Mouse (Mus musculus) inflammation-experienced regulatory T-cells, adult 6 months (primary cell): ENCODE measurements around the gene Apobec2. TPM values are rescaled to one million over a fixed set of nuclear protein-coding genes. Genes with fewer than 3 reads are reported as not detected.
A peak's percentile ranks its signal among the peaks of the same experiment; 100 is the strongest.

ENCODE experiments used
- ATAC-seq: one replicate; pipeline ENCODE4 v1.8.0; 2017
- polyA plus RNA-seq, 3 experiments: library from polyadenylated mRNA; unstranded; fragments of 100-300 nt; shearing (Covaris generic); gene quantifications; one replicate each; pipeline ENCODE4 v1.2.1; 2017

Apobec2 gene
- polyA plus RNA-seq, 3 experiments from 2014 or later: 1.8 to 5.7 (median 2.2) TPM

DNA sequence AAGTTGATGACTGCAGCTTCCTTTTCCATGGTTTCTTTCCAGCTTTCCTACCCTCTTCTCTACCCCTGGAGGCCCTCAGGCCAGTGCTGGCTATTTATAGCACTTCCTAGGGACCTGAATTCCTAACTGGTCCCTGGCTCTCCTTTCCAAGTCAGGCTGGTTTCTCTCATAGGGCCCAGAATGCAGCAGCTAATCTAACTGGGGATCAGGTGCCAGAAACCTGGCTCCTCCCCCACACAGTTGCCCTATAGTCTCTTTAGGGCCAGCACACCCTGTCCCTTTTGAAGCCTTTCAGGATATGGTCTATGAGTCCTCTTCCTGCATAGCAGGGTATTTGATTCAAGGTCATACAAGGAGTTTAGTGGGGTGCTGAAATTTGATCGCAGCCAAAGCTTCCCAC lies 3.8 kb upstream of the Apobec2 start:
- no peak for ATAC-seq

DNA sequence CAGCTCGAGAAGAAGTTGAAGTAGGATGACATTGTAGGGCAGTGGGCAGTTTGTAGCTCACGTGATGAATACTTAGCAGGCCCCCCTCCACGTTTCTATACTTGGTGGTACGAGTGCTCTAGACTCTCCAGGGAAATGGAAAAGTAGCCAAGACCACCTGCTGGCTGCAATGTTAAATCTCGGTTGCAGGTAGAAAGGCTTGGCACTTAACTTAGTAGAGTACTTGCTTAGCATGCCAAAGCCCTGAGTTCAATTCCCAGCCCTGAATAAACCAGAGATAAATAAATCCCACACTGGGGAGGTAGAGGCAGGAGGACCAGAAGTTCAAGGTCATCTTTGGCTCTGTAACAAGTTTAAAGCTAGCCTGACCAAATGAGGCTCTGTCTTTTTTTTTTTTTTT lies 1.7 kb upstream of the Apobec2 start:
- ATAC-seq: no peak

DNA sequence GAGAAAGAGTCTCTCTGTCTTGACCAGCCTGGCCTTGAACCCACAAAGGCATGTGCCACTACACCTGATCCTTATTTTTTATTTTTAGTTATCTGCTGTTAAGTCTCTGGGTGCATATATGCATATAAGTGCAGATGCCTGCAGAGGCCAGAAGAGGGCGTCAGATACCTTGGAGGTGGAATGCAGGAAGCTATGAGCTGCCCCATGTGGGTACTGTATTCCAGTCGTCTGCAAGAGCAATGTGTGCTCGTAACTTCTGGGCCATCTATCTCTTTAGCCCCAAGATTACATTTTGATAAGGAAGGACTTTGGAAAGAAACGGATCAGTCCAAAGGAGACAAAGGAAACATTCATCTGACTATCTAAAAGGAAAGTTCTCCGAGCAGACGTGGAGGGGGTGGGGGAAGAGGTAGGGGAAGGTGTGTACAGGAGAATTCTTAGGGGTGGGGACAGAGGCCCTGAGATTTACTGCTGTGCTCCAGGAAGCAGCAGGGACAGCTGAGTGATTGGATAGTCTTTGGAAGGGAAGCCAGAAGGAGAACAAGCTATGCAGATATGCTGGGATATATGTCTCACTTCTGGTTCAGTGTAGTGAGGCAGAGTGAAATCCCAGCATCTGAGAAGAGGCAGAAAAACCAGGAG lies 1.1 kb upstream of the Apobec2 start:
- ATAC-seq: no peak

DNA sequence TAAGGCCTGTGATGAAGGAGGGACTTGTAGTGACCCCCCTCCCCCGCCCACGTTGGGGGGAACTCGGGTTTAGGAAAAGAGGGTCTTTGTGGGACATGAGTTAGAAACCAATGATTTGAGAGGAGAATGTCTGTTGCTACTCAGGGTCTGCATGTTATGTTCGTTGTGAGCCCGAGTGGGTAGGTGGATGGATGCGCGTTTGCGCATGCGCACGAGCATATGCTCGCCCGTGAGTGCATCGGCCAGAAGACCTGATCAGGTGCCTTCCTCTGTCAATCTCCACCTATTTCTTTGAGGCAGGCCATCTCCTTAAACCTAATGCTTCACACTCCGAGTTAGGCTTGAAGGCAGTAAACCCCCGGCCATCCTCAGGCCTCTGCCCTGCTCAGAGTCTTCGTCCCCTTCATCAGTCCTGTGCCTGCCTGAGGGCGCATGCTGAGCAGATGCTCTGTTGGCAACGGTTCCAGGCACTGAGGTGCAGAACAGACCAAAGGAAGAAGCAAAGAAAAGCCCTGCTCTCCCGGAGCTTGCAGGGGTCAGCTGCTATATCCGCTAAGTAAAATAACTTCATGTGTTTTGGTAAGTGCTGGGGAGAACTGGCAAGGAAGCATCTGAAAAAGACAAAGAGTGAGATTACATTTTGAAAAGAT lies 401 bp upstream of the Apobec2 start:
- no peak for ATAC-seq

- ATAC-seq: no peak
Measured at GRCm38 (mm10) chr17:48431054-48431453, 1.7 kb downstream of the Apobec2 start.

GRCm38 (mm10) chr17:48430394-48430793 lies 2.3 kb downstream of the Apobec2 start:
- ATAC-seq: no peak

GRCm38 (mm10) chr17:48427852-48428530 lies 4.7 kb downstream of the Apobec2 start:
- ATAC-seq: peak; percentile 70

DNA sequence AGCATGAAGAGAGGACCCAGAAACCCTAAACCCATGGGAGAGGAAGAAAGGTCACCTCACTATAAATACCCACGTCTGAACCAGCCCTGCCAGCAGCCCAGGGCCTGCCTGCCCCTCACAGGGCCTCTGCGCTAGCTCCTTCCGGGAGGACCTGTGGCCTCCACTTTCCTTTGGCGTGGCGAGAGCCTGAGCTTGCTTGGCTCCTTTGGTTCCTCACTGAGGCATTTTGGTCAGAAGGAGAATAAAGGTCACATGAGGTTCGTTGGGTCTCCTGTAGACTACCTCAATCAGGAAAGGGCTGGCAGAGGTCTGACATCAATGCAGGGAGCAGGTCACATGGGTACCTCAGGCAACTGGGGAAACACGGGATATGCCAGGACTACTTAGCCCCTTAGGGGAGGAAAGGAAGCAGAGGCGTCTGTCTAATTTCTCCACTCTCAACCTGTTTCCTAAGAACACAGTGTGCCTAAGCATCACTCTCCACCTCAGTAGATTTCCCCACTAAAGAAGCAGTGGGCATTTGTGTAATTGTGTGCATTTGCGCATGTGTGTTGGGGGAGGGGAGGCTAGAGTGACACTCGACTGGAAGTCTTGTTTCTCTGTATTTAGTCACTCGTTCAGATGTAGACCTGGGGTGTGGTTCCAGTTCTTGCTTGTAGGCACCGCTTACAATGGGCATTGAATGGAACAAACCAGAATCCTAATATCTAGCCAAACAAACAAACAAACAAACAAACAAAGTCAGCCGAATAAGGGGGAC lies 5.6 kb downstream of the Apobec2 start:
- ATAC-seq: peak; percentile 19

GRCm38 (mm10) chr17:48425823-48426612 lies 6.7 kb downstream of the Apobec2 start:
- ATAC-seq: peak; percentile 53

- ATAC-seq: no peak
Measured at GRCm38 (mm10) chr17:48424237-48424636, 8.5 kb downstream of the Apobec2 start.

- ATAC-seq: no peak
Measured at GRCm38 (mm10) chr17:48419571-48419970, 13.2 kb downstream of the Apobec2 start.

GRCm38 (mm10) chr17:48418781-48419180 lies 13.9 kb downstream of the Apobec2 start:
- ATAC-seq: no peak

GRCm38 (mm10) chr17:48418174-48418573 lies 14.6 kb downstream of the Apobec2 start:
- no peak for ATAC-seq

DNA sequence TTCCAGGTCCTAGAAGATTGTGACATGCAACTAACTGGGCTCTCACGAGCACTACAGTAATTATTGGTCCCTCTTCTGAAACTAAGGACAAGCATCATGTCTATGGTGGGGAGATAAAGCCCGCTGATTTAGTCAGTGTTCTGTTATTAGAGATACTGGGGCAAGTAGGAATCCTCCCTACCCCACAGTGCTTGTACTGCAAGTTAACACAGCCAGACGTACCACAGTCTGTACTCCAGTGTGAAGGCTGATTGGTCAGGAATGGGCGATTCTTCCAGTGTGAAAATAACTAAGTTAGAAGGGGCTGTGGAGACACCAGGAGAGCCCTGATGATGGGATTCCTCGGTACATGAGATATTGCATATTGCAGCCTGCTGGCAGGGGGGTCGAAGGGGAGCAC lies 15.2 kb downstream of the Apobec2 start:
- no peak for ATAC-seq

- ATAC-seq: peak; percentile 90
Measured at GRCm38 (mm10) chr17:48416425-48417195, 16.1 kb downstream of the Apobec2 start.

GRCm38 (mm10) chr17:48416011-48416410 lies 16.7 kb downstream of the Apobec2 start:
- no peak for ATAC-seq

GRCm38 (mm10) chr17:48411241-48411640 lies 21.5 kb downstream of the Apobec2 start:
- no peak for ATAC-seq

- peak; percentile 12 for ATAC-seq
Measured at GRCm38 (mm10) chr17:48410299-48410785, 22.4 kb downstream of the Apobec2 start.

GRCm38 (mm10) chr17:48409380-48410298 lies 23.1 kb downstream of the Apobec2 start, which contains the start of the genes Nfya and Oard1:
TSS of gene Nfya (minus strand) at chr17:48409906.
TSS of gene Oard1 (plus strand) at chr17:48410014.
- ATAC-seq: peak; percentile 73
